Mouse (Mus musculus): ENCODE results near the gene Uhrf1bp1l. TPM values are rescaled to one million over a fixed set of nuclear protein-coding genes. Genes with fewer than 3 reads are reported as not detected.

Uhrf1bp1l gene
- polyA plus RNA-seq, 1 experiment from 2014 or later: 32.3 TPM

GRCm38 (mm10) chr10:89738395-89738794 lies 6.4 kb upstream of the Uhrf1bp1l start:
- Histone ChIP-seq H3K36me3 (ENCODE audit: control insufficient read depth, insufficient read depth, low read length) (no peaks in the 10 kb centered on the region), H3K4me1 (ENCODE audit: control insufficient read depth, insufficient read depth, low read length) (no peaks in the 10 kb centered on the region), H3K9ac (ENCODE audit: low read length) (no peak overlapping the region), H3K4me3 (ENCODE audit: low read depth, low read length) (no peak overlapping the region), H3K4me2 (ENCODE audit: low read depth, severe bottlenecking) (no peak overlapping the region), H3K27ac (replicated peaks; ENCODE audit: low read depth, low read length) (no peak overlapping the region), H3K27me3 (ENCODE audit: control insufficient read depth, insufficient read depth, low read length) (no peaks in the 10 kb centered on the region), H3K9me3 (ENCODE audit: control insufficient read depth, low read length) (no peaks in the 10 kb centered on the region)
- WGBS: 86% methylated on average over 9 of the region's 9 CpGs
- DNase-seq (ENCODE audit: low spot score) (no peak), ATAC-seq (ENCODE audit: insufficient number of reproducible peaks, low FRiP score, low TSS enrichment, low read depth) (no peak)

- H3K27ac ChIP-seq (replicated peaks; ENCODE audit: low read depth, low read length): no peak overlapping the region
- H3K4me2 ChIP-seq (ENCODE audit: low read depth, severe bottlenecking): no peak overlapping the region
- H3K4me1 ChIP-seq (ENCODE audit: control insufficient read depth, insufficient read depth, low read length): no peaks in the 10 kb centered on the region
- DNase-seq (ENCODE audit: low spot score) (no peak), ATAC-seq (ENCODE audit: insufficient number of reproducible peaks, low FRiP score, low TSS enrichment, low read depth) (no peak)
- H3K4me3 ChIP-seq (ENCODE audit: low read depth, low read length): no peak overlapping the region
- H3K9ac ChIP-seq (ENCODE audit: low read length): no peak overlapping the region
- no peaks in the 10 kb centered on the region for H3K9me3 ChIP-seq (ENCODE audit: control insufficient read depth, low read length)
- H3K27me3 ChIP-seq (ENCODE audit: control insufficient read depth, insufficient read depth, low read length): no peaks in the 10 kb centered on the region
- H3K36me3 ChIP-seq (ENCODE audit: control insufficient read depth, insufficient read depth, low read length): no peaks in the 10 kb centered on the region
- 69% methylated on average over 7 of the region's 7 CpGs for WGBS
These were observed 5.1 kb upstream of the Uhrf1bp1l start for GRCm38 (mm10) chr10:89739703-89740102.

- H3K9me3 ChIP-seq (ENCODE audit: control insufficient read depth, low read length): no peaks in the 10 kb centered on the region
- H3K4me2 ChIP-seq (ENCODE audit: low read depth, severe bottlenecking): no peak overlapping the region
- H3K4me3 ChIP-seq (ENCODE audit: low read depth, low read length): no peak overlapping the region
- H3K27me3 ChIP-seq (ENCODE audit: control insufficient read depth, insufficient read depth, low read length): no peaks in the 10 kb centered on the region
- H3K4me1 ChIP-seq (ENCODE audit: control insufficient read depth, insufficient read depth, low read length): no peaks in the 10 kb centered on the region
- WGBS: 83% methylated on average over 6 of the region's 6 CpGs
- H3K36me3 ChIP-seq (ENCODE audit: control insufficient read depth, insufficient read depth, low read length): no peaks in the 10 kb centered on the region
- no peak overlapping the region for H3K27ac ChIP-seq (replicated peaks; ENCODE audit: low read depth, low read length)
- no peak overlapping the region for H3K9ac ChIP-seq (ENCODE audit: low read length)
- no peak for ATAC-seq (ENCODE audit: insufficient number of reproducible peaks, low FRiP score, low TSS enrichment, low read depth)
- no peak for DNase-seq (ENCODE audit: low spot score)
These were observed 3.8 kb upstream of the Uhrf1bp1l start for GRCm38 (mm10) chr10:89740995-89741394.

- H3K4me1 ChIP-seq (ENCODE audit: control insufficient read depth, insufficient read depth, low read length): no peaks in the 10 kb centered on the region
- no peak for ATAC-seq (ENCODE audit: insufficient number of reproducible peaks, low FRiP score, low TSS enrichment, low read depth)
These were observed 1.5 kb upstream of the Uhrf1bp1l start for GRCm38 (mm10) chr10:89743266-89743665.

GRCm38 (mm10) chr10:89744341-89744740 lies 450 bp upstream of the Uhrf1bp1l start:
- Histone ChIP-seq H3K4me3 (ENCODE audit: low read depth, low read length) (peak overlapping the region; percentile 86), H3K9me3 (ENCODE audit: control insufficient read depth, low read length) (no peaks in the 10 kb centered on the region), H3K4me2 (ENCODE audit: low read depth, severe bottlenecking) (peak overlapping the region; percentile 27; the same call in 1 of the 2 replicates), H3K4me1 (ENCODE audit: control insufficient read depth, insufficient read depth, low read length) (no peaks in the 10 kb centered on the region), H3K36me3 (ENCODE audit: control insufficient read depth, insufficient read depth, low read length) (no peaks in the 10 kb centered on the region), H3K27ac (replicated peaks; ENCODE audit: low read depth, low read length) (no peak overlapping the region), H3K27me3 (ENCODE audit: control insufficient read depth, insufficient read depth, low read length) (no peaks in the 10 kb centered on the region), H3K9ac (ENCODE audit: low read length) (no peak overlapping the region)
- ATAC-seq (ENCODE audit: insufficient number of reproducible peaks, low FRiP score, low TSS enrichment, low read depth) (no peak), DNase-seq (ENCODE audit: low spot score) (no peak)
- WGBS: 32% methylated on average over 3 of the region's 3 CpGs

More at GRCm38 (mm10) chr10:89743266-89743665, 1.5 kb upstream of the Uhrf1bp1l start:
- DNase-seq (ENCODE audit: low spot score): no peak
- Histone ChIP-seq H3K4me3 (ENCODE audit: low read depth, low read length) (no peak overlapping the region), H3K4me2 (ENCODE audit: low read depth, severe bottlenecking) (no peak overlapping the region), H3K27me3 (ENCODE audit: control insufficient read depth, insufficient read depth, low read length) (no peaks in the 10 kb centered on the region), H3K27ac (replicated peaks; ENCODE audit: low read depth, low read length) (no peak overlapping the region), H3K9me3 (ENCODE audit: control insufficient read depth, low read length) (no peaks in the 10 kb centered on the region), H3K9ac (ENCODE audit: low read length) (no peak overlapping the region), H3K36me3 (ENCODE audit: control insufficient read depth, insufficient read depth, low read length) (no peaks in the 10 kb centered on the region)
- 92% methylated on average over 4 of the region's 4 CpGs for WGBS

- ATAC-seq (ENCODE audit: insufficient number of reproducible peaks, low FRiP score, low TSS enrichment, low read depth) (no peak), DNase-seq (ENCODE audit: low spot score) (no peak)
- Histone ChIP-seq H3K27me3 (ENCODE audit: control insufficient read depth, insufficient read depth, low read length) (no peaks in the 10 kb centered on the region), H3K4me1 (ENCODE audit: control insufficient read depth, insufficient read depth, low read length) (no peaks in the 10 kb centered on the region), H3K9me3 (ENCODE audit: control insufficient read depth, low read length) (no peaks in the 10 kb centered on the region), H3K4me3 (ENCODE audit: low read depth, low read length) (peak overlapping the region; percentile 86), H3K9ac (ENCODE audit: low read length) (peak overlapping the region; percentile 93), H3K27ac (replicated peaks; ENCODE audit: low read depth, low read length) (no peak overlapping the region), H3K4me2 (ENCODE audit: low read depth, severe bottlenecking) (peak overlapping the region; percentile 69), H3K36me3 (ENCODE audit: control insufficient read depth, insufficient read depth, low read length) (no peaks in the 10 kb centered on the region)
- under 1% methylated on average over 14 of the region's 14 CpGs for WGBS
These were observed 852 bp downstream of the Uhrf1bp1l start for GRCm38 (mm10) chr10:89745666-89746020.

- no peak for DNase-seq (ENCODE audit: low spot score)
- no peak overlapping the region for H3K9ac ChIP-seq (ENCODE audit: low read length)
- ATAC-seq (ENCODE audit: insufficient number of reproducible peaks, low FRiP score, low TSS enrichment, low read depth): no peak
- no peak overlapping the region for H3K27ac ChIP-seq (replicated peaks; ENCODE audit: low read depth, low read length)
- H3K4me1 ChIP-seq (ENCODE audit: control insufficient read depth, insufficient read depth, low read length): no peaks in the 10 kb centered on the region
- no peaks in the 10 kb centered on the region for H3K36me3 ChIP-seq (ENCODE audit: control insufficient read depth, insufficient read depth, low read length)
- H3K27me3 ChIP-seq (ENCODE audit: control insufficient read depth, insufficient read depth, low read length): no peaks in the 10 kb centered on the region
- no peak overlapping the region for H3K4me3 ChIP-seq (ENCODE audit: low read depth, low read length)
- H3K9me3 ChIP-seq (ENCODE audit: control insufficient read depth, low read length): no peaks in the 10 kb centered on the region
- no peak overlapping the region for H3K4me2 ChIP-seq (ENCODE audit: low read depth, severe bottlenecking)
- WGBS: 92% methylated on average over 3 of the region's 3 CpGs
These were observed 1.8 kb downstream of the Uhrf1bp1l start for GRCm38 (mm10) chr10:89746581-89746980.

- H3K27ac ChIP-seq (replicated peaks; ENCODE audit: low read depth, low read length): no peak overlapping the region
- WGBS: 91% methylated on average over 8 of the region's 8 CpGs
- H3K36me3 ChIP-seq (ENCODE audit: control insufficient read depth, insufficient read depth, low read length): no peaks in the 10 kb centered on the region
- no peaks in the 10 kb centered on the region for H3K4me1 ChIP-seq (ENCODE audit: control insufficient read depth, insufficient read depth, low read length)
- no peak overlapping the region for H3K4me2 ChIP-seq (ENCODE audit: low read depth, severe bottlenecking)
- no peaks in the 10 kb centered on the region for H3K27me3 ChIP-seq (ENCODE audit: control insufficient read depth, insufficient read depth, low read length)
- no peak overlapping the region for H3K4me3 ChIP-seq (ENCODE audit: low read depth, low read length)
- no peak for ATAC-seq (ENCODE audit: insufficient number of reproducible peaks, low FRiP score, low TSS enrichment, low read depth)
- H3K9me3 ChIP-seq (ENCODE audit: control insufficient read depth, low read length): no peaks in the 10 kb centered on the region
- no peak for DNase-seq (ENCODE audit: low spot score)
- H3K9ac ChIP-seq (ENCODE audit: low read length): no peak overlapping the region
These were observed 2.6 kb downstream of the Uhrf1bp1l start for GRCm38 (mm10) chr10:89747221-89747905.

GRCm38 (mm10) chr10:89747911-89748310 lies 3.1 kb downstream of the Uhrf1bp1l start:
- Histone ChIP-seq H3K27ac (replicated peaks; ENCODE audit: low read depth, low read length) (no peak overlapping the region), H3K36me3 (ENCODE audit: control insufficient read depth, insufficient read depth, low read length) (no peaks in the 10 kb centered on the region), H3K4me1 (ENCODE audit: control insufficient read depth, insufficient read depth, low read length) (no peaks in the 10 kb centered on the region), H3K9me3 (ENCODE audit: control insufficient read depth, low read length) (no peaks in the 10 kb centered on the region), H3K9ac (ENCODE audit: low read length) (no peak overlapping the region), H3K27me3 (ENCODE audit: control insufficient read depth, insufficient read depth, low read length) (no peaks in the 10 kb centered on the region), H3K4me2 (ENCODE audit: low read depth, severe bottlenecking) (no peak overlapping the region), H3K4me3 (ENCODE audit: low read depth, low read length) (no peak overlapping the region)
- 96% methylated on average over 1 of the region's 1 CpGs for WGBS
- DNase-seq (ENCODE audit: low spot score) (no peak), ATAC-seq (ENCODE audit: insufficient number of reproducible peaks, low FRiP score, low TSS enrichment, low read depth) (no peak)

Measured in limb, embryonic 11.5 days (tissue).